Mouse (Mus musculus) heart, postnatal 14 days (tissue): Measurements from ENCODE around the gene Hoxd4. TPM values are rescaled to one million over a fixed set of nuclear protein-coding genes. Genes with fewer than 3 reads are reported as not detected.

Experiments
- DNase-seq, 2 experiments: peaks; one replicate each; pipeline ENCODE4 v3.0.0; 2021 to 2022
- intact Hi-C: fragments of 180-260 bp; cut with DNase I; formaldehyde crosslinking; loops from one replicate; pipeline ENCODE4 v1.15.1; 2025
- total RNA-seq, 2 experiments: library from RNA; stranded (reverse); gene quantifications; 2 replicates each; pipeline ENCODE4 v1.2.3; 2021

Gene Hoxd4
- total RNA-seq, 2 experiments from 2014 or later = 0.36 to 0.51 TPM

GRCm38 (mm10) chr2:74736688-74737577, 25.2 kb downstream of the Hoxd4 start:
- no peak for DNase-seq
- intact Hi-C loops = no loop called here

- DNase-seq = no peak
- intact Hi-C loops = no loop called here
Observed at GRCm38 (mm10) chr2:74737578-74738070, 25.9 kb downstream of the Hoxd4 start.

GRCm38 (mm10) chr2:74738623-74739475, 27.1 kb downstream of the Hoxd4 start:
- no peak for DNase-seq

GRCm38 (mm10) chr2:74739476-74739800, 27.7 kb downstream of the Hoxd4 start:
- intact Hi-C loops = no loop called here
- no peak for DNase-seq

More at GRCm38 (mm10) chr2:74738623-74739475, 27.1 kb downstream of the Hoxd4 start:
- intact Hi-C loops = no loop called here

DNA sequence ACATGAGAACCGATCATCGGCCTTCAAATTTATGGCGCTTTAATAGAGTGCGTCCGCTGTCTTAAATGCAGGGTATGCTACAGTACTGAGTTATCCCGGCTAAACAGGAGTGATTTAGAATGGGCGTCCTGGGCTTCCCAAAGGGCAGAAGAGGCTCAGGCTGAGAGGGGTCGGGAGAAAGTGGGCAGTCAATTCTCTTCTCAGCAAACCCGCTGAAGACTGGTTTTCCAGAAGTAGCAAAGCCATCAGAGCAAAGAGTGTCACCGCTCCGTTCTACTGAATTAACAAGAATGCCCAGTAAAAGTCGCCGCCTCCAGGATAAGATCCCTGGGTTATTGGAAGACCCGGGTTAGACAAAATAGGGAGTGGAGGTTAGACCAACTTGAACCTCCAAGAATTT, 28.1 kb downstream of the Hoxd4 start:
- no peak for DNase-seq
- intact Hi-C loops = no loop called here

- intact Hi-C loops = no loop called here
Observed at GRCm38 (mm10) chr2:74740311-74741091, 28.8 kb downstream of the Hoxd4 start.

GRCm38 (mm10) chr2:74741252-74741978, 29.7 kb downstream of the Hoxd4 start:
- intact Hi-C loops = no loop called here
- DNase-seq = no peak

More at GRCm38 (mm10) chr2:74740311-74741091, 28.8 kb downstream of the Hoxd4 start:
- no peak for DNase-seq

DNA sequence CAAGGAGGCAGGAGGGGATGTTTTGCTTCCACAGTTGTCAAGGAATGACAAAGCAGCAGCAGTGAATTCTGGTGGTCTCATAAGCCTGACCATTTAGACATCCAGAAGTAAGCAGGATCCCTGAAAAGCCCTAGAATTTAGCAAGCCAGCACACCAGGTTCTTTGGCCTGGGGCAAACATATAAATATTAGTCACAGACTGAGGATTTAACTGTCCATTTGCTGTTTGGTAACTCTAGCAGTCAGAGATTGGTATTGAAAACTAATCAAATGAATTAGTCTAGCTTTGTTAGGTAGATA, 30.2 kb downstream of the Hoxd4 start:
- intact Hi-C loops = no loop called here
- no peak for DNase-seq

DNA sequence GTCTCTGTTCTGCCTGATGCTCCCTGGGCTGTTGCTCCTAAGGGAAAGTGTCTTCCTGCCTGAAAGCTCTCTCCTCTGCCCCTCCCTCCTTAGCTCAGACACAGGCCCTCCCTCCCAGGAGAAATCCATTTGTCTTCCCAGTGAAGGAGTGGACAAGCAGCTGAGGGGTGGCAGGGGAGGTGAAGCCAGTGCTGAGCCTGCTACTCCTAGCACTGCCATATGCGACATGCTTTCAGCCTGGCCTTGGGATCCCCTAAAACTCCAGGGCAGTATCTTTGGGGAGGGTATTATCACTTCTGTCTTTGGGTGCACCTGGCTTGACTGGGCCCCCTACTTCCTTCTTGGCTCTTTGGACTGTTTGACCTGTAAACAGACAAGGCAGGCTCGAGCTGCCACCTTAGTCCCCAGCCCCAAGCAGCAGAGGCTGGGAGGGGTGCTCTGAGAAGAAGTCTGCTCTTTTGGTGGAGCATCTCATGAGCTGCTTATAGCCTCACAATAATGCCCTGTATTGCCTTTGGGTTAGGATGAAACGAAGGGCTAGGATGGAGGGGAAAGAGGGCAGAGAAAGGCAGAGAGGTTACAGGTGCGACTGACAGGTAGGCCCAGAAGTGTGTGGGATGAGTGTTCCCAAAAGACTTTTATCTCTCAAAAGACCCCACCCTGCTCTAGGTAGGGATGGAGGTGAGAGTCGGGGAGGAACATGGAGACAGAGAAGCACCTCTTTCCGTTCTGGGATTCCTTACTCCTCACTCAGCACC, 34.0 kb downstream of the Hoxd4 start:
- no peak for DNase-seq
- intact Hi-C loops = no loop called here

- intact Hi-C loops = no loop called here
Observed at GRCm38 (mm10) chr2:74746298-74746921, 34.7 kb downstream of the Hoxd4 start.

DNA sequence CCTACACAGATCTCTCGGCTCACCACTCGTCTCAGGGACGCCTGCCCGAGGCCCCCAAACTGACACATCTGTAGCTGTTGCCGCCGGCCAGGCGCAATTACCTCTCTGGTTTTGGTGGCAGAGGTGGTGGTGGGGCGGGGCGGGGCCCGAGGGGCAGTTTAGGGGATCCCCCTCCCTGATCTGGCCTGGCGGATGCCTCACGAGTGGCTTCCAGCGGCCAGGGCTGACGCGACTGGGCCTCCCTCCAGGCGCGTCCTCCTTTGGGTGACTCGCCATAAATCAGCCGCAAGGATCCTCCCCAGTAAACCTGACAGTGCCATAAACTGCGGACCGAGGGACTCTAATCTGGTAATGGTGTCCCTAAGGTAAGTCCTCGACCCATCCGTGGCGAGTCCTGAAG, 35.3 kb downstream of the Hoxd4 start:
- intact Hi-C loops = no loop called here
- no peak for DNase-seq

More at GRCm38 (mm10) chr2:74746298-74746921, 34.7 kb downstream of the Hoxd4 start:
- no peak for DNase-seq

DNA sequence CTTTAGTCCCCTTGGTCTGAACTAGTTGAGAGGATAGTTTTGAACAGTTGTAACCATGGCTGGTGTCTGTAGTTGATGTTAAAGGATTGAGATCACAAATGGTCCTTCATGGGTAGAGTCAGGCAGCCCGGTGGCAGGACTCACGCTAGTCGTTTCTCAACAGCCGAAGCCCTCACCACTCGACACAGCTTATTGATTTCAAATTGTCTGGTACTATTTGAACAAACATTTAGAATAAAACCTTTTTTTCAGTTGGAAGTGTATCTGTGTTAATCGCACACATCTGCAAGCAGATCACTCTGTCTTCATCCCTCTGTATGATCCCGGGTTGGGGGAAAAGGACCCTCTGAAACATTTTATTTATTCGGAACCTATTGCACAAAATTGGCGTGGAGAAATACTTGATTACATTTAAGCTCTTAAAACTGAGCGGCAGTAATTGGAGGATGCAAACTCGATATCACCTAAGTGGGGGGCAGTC, 36.0 kb downstream of the Hoxd4 start:
- no peak for DNase-seq
- intact Hi-C loops = no loop called here

GRCm38 (mm10) chr2:74748436-74748995, 36.8 kb downstream of the Hoxd4 start:
- DNase-seq = no peak
- intact Hi-C loops = no loop called here

- intact Hi-C loops = no loop called here
- no peak for DNase-seq
Observed at GRCm38 (mm10) chr2:74749337-74750121, 37.8 kb downstream of the Hoxd4 start.

- intact Hi-C loops = no loop called here
- DNase-seq = no peak
Observed at GRCm38 (mm10) chr2:74750731-74751250, 39.1 kb downstream of the Hoxd4 start.

DNA sequence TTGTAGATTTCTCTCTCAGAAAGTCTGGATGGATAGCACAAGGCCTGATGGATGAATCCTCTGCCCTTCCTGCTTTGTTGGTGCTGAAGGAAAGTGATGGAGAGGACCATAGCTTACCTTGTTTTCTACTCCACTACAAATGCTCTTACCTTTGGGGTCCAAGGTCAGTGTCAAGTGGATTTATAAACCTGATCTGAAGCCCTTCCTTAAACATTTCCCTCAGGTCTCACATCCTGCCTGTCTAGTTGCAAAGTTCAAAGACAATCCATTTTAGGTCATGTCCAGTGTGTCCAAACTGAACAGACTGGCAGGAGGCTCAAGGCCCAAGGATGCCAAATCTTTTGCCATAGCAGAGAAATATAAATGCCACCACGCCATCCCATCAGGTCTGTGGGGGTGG, 40.1 kb downstream of the Hoxd4 start:
- intact Hi-C loops = no loop called here
- DNase-seq = no peak

DNA sequence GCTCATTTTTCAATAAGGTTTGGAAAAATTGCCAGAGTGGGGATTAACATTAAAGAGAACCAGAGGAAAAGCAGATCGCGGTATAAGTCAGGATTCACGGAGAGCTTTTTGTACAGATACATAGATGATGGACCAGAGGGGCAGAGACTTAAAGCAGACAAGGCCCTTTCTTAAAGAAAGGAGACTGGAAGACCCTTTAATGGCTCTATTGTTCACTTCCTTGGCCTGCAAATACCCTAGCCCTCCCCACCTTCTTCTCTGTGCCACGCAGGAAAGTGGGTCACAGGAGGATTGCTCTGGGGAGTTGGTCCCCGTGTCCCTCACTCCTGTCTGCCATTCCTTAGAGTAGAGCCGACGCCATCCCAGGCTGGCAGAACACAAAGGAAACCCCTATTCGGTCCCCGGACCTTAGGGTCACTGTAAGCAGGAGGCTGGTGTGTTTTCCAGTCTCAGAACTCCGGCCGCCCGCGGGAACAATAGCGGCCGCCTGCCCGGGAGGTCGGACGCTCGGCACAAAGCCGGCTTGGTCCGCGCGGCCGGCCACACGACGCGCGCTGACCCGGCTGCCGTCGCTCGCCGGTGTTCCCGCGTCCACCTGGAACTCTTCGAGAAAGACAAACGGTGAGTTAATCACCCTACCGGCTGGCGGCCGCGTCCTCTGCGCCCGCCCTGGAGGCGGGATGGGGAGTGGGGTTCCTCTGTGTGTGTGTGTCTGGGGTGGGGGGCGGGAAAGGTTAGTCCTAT, 40.9 kb downstream of the Hoxd4 start:
- no peak for DNase-seq
- intact Hi-C loops = no loop called here
